Comparison of ENCODE assay signal across 8 mouse cellular contexts in genomic region chr19:29102098-29102497, GRCm38 (mm10). TPM values are rescaled to one million over a fixed set of nuclear protein-coding genes. Genes with fewer than 3 reads are reported as not detected.
A peak's percentile ranks its signal among the peaks of the same experiment; 100 is the strongest.
DNase-seq lines count a peak whose midpoint lies in the region; ATAC-seq and TF ChIP-seq lines count a peak whose summit lies in the region.

No protein-coding gene starts in this region.

- no peak for TF ChIP-seq CTCF in heart, adult 2 months (IDR thresholded peaks at IDR 0.05)
- TF ChIP-seq CTCF in E14TG2a.4 (conservative IDR thresholded peaks at IDR 0.05; ENCODE audit: low read length) = no peak
- no peak for TF ChIP-seq CTCF in liver, embryonic 14.5 days (IDR thresholded peaks at IDR 0.05; ENCODE audit: low read depth)

- H3K9me3 ChIP-seq in E14TG2a.4 (ENCODE audit: low read length) = no peaks in the 10 kb centered on the region
- H3K9me3 ChIP-seq in forebrain, embryonic 11.5 days (ENCODE audit: control insufficient read depth, low read length) = no peaks in the 10 kb centered on the region
- H3K9me3 ChIP-seq in liver, embryonic 14.5 days (ENCODE audit: control insufficient read depth, low read length) = no peaks in the 10 kb centered on the region

- H3K79me2 ChIP-seq in heart, adult 2 months (replicated peaks; ENCODE audit: control insufficient read depth, insufficient read depth, low read length) = no peaks in the 10 kb centered on the region

- H3K4me3 ChIP-seq in heart, adult 2 months = peak overlapping the region; percentile 98
- peak overlapping the region; percentile 99 for H3K4me3 ChIP-seq in E14TG2a.4 (replicated peaks; ENCODE audit: low read length)
- peak overlapping the region; percentile 90 for H3K4me3 ChIP-seq in forebrain, embryonic 11.5 days (ENCODE audit: low read depth, low read length)
- peak overlapping the region; percentile 60 to 93 for H3K4me3 ChIP-seq in liver, embryonic 14.5 days (ENCODE audit: insufficient read depth in 1 of 2, low read depth in 2 of 2, low read length in 2 of 2)

- H3K27me3 ChIP-seq in heart, adult 2 months (ENCODE audit: control insufficient read depth, insufficient read depth, low read length) = no peaks in the 10 kb centered on the region
- H3K27me3 ChIP-seq in E14TG2a.4 (ENCODE audit: insufficient read depth, low read length) = peaks cover 4% of the 10 kb centered on the region; the same call in 1 of the 2 replicates
- H3K27me3 ChIP-seq in forebrain, embryonic 11.5 days (ENCODE audit: control insufficient read depth, insufficient read depth, low read length) = no peaks in the 10 kb centered on the region
- H3K27me3 ChIP-seq in liver, embryonic 14.5 days (ENCODE audit: control insufficient read depth, insufficient read depth, low read length) = no peaks in the 10 kb centered on the region

- no peaks in the 10 kb centered on the region for H3K36me3 ChIP-seq in heart, adult 2 months (ENCODE audit: control insufficient read depth, insufficient read depth, low read length)
- H3K36me3 ChIP-seq in E14TG2a.4 (ENCODE audit: insufficient read depth, low read length) = peaks cover 26% of the 10 kb centered on the region
- H3K36me3 ChIP-seq in forebrain, embryonic 11.5 days (ENCODE audit: control insufficient read depth, insufficient read depth, low read length) = no peaks in the 10 kb centered on the region
- no peaks in the 10 kb centered on the region; the same call in 1 of the 2 replicates for H3K36me3 ChIP-seq in liver, embryonic 14.5 days (replicated peaks; ENCODE audit: control insufficient read depth, insufficient read depth, low read depth)

- TF ChIP-seq POLR2A in heart, adult 2 months (IDR thresholded peaks at IDR 0.05; ENCODE audit: insufficient read depth, low read depth, low read length) = no peak

- H3K4me2 ChIP-seq in forebrain, embryonic 11.5 days (ENCODE audit: low read depth, low read length, severe bottlenecking) = peak overlapping the region; percentile 84
- peak overlapping the region; percentile 100 for H3K4me2 ChIP-seq in liver, embryonic 14.5 days (ENCODE audit: low read depth)

- DNase-seq in heart, adult 2 months = no peak
- no peak for DNase-seq in heart, adult 8-10 months (ENCODE audit: low spot score)
- DNase-seq in forebrain, embryonic 11.5 days (ENCODE audit: low spot score) = no peak
- DNase-seq in liver, embryonic 14.5 days (ENCODE audit: low read depth in 3 of 3, low spot score in 3 of 3) = no peak
- DNase-seq in spleen, postnatal 10 days (ENCODE audit: low spot score in 2 of 2) = no peak
- no peak for DNase-seq in gastrocnemius, postnatal 14 days
- no peak for DNase-seq in kidney, adult 11 months

- WGBS in heart, adult 2 months = 17% methylated on average over 13 of the region's 13 CpGs
- WGBS in forebrain, embryonic 11.5 days = 15% methylated on average over 13 of the region's 13 CpGs
- 5% methylated on average over 13 of the region's 13 CpGs for WGBS in liver, embryonic 14.5 days (ENCODE audit: insufficient replicate concordance)

- peak overlapping the region; percentile 37; the same call in 1 of the 2 replicates for H3K9ac ChIP-seq in heart, adult 2 months (ENCODE audit: low read depth, low read length)
- H3K9ac ChIP-seq in forebrain, embryonic 11.5 days (ENCODE audit: low read length) = peak overlapping the region; percentile 72
- H3K9ac ChIP-seq in liver, embryonic 14.5 days (replicated peaks) = peak overlapping the region; percentile 90

- ATAC-seq in forebrain, embryonic 11.5 days (replicated peaks; ENCODE audit: low FRiP score) = no peak
- no peak for ATAC-seq in liver, embryonic 14.5 days (ENCODE audit: insufficient read depth)

- intact Hi-C loops in heart, adult 2 months (cut with DNase I) = loop anchor here (5.0 kb wide), 2 partner anchors 110 to 150 kb away; partner anchors contain the start of genes Cdc37l1 and Jak2
- intact Hi-C loops in gastrocnemius, postnatal 14 days (cut with DNase I; ENCODE audit: low total_unique reads) = no loop called here

- H3K4me1 ChIP-seq in heart, adult 2 months (ENCODE audit: control insufficient read depth, insufficient read depth, low read length) = peaks cover 2% of the 10 kb centered on the region
- H3K4me1 ChIP-seq in E14TG2a.4 (replicated peaks; ENCODE audit: low read depth, low read length) = peaks cover 57% of the 10 kb centered on the region
- H3K4me1 ChIP-seq in forebrain, embryonic 11.5 days (replicated peaks; ENCODE audit: control insufficient read depth, insufficient read depth, low read length) = peaks cover 6% of the 10 kb centered on the region; the same call in 1 of the 2 replicates
- peaks cover 4 to 16% of the 10 kb centered on the region in 2 experiments for H3K4me1 ChIP-seq in liver, embryonic 14.5 days (replicated peaks; ENCODE audit: control insufficient read depth in 2 of 2, insufficient read depth in 2 of 2, low read length in 1 of 2)

- no peak for TF ChIP-seq EP300 in heart, adult 2 months (IDR thresholded peaks at IDR 0.05; ENCODE audit: insufficient read depth, low read depth, low read length)
- no peak for TF ChIP-seq EP300 in liver, embryonic 14.5 days (IDR thresholded peaks at IDR 0.05; ENCODE audit: low read depth)

- no peak overlapping the region; the same call in 1 of the 2 replicates for H3K27ac ChIP-seq in heart, adult 2 months
- no peak overlapping the region for H3K27ac ChIP-seq in forebrain, embryonic 11.5 days (ENCODE audit: low read depth, low read length)
- H3K27ac ChIP-seq in liver, embryonic 14.5 days = no peak overlapping the region

RNA-seq across cellular contexts. Expression of gene Rcl1, which starts 0.9 kb away (rescaled TPM):
- 1 to 10 TPM; 5.0 to 6.2 TPM for total RNA-seq in heart, adult 2 months (2021)
- 5.3 and 5.6 TPM in 2 replicates for polyA plus RNA-seq in heart, adult 2 months (2012; rRNA removed)
- 1 to 10 TPM; 4.4 to 6.6 (median 5.8) TPM for total RNA-seq in heart, adult 8-10 months (2022)
- 52.2 and 54.5 TPM in 2 replicates for polyA plus RNA-seq in forebrain, embryonic 11.5 days (2014; fragmentation: Nextera tagmentation; extraction: Ambion mirVana)
- polyA plus RNA-seq in liver, embryonic 14.5 days (2012; rRNA removed) = 22.3 and 31.4 TPM in 2 replicates
- polyA plus RNA-seq in liver, embryonic 14.5 days (2014; fragmentation: Nextera tagmentation; extraction: Ambion mirVana) = 52.1 and 54.8 TPM in 2 replicates
- total RNA-seq in gastrocnemius, postnatal 14 days (2021) = 10 to 100 TPM; 11.2 to 12.9 TPM

RNA-seq across cellular contexts. Expression of gene Ak3, which starts 54.3 kb away (rescaled TPM):
- total RNA-seq in heart, adult 2 months (2021) = 100 to 1,000 TPM in 1 of 2 experiments, 10 to 100 TPM in 1; 85.8 to 101 TPM
- polyA plus RNA-seq in heart, adult 2 months (2012; rRNA removed) = 70.1 and 94.1 TPM in 2 replicates
- 100 to 1,000 TPM in 2 of 4 experiments, 10 to 100 TPM in 2; 76.6 to 102 (median 91.8) TPM for total RNA-seq in heart, adult 8-10 months (2022)
- polyA plus RNA-seq in forebrain, embryonic 11.5 days (2014; fragmentation: Nextera tagmentation; extraction: Ambion mirVana) = 83.8 and 88.7 TPM in 2 replicates
- polyA plus RNA-seq in liver, embryonic 14.5 days (2012; rRNA removed) = 12.0 and 16.3 TPM in 2 replicates
- 41.5 and 44.0 TPM in 2 replicates for polyA plus RNA-seq in liver, embryonic 14.5 days (2014; fragmentation: Nextera tagmentation; extraction: Ambion mirVana)
- total RNA-seq in gastrocnemius, postnatal 14 days (2021) = 10 to 100 TPM; 54.4 to 54.5 TPM

Comparison
In these comparisons a context has a peak if more than half of its experiments do, and no peak if none do; other contexts are left out.
1. H3K9ac ChIP-seq: peak in every context shown above with its lines; median percentile 90 in liver, embryonic 14.5 days; 72 in forebrain, embryonic 11.5 days; 37 in heart, adult 2 months.